Mouse (Mus musculus) CH12.LX (cell line): ENCODE measurements at regions not wholly inside any gene's neighbourhood (a gene's known extent, or its start where the extent isn't known, plus 50 kb on each side); places are given as distances from the start of the nearest gene placed in this dataset.

Source experiments
- DNase-seq: peaks from one replicate; pipeline ENCODE4 v3.0.0-alpha.2; 2013; ENCODE audit errors: extremely low read depth
- H3K27ac ChIP-seq: 2 replicates; pipeline ENCODE4 v1.5.1; 2012; ENCODE audit warnings: low read depth, mild to moderate bottlenecking, control low read depth, moderate library complexity; ENCODE audit not compliant: insufficient read depth
- H3K27me3 ChIP-seq: replicated peaks from 2 replicates; pipeline ENCODE3; 2012; ENCODE audit warnings: inconsistent platforms
- H3K36me3 ChIP-seq, 2 experiments: replicated peaks in 1 of 2; 2 replicates each; pipeline versions ENCODE3 to v1.6.1; 2012; ENCODE audit warnings: inconsistent platforms in 1 of 2, low read length in 1 of 2, mild to moderate bottlenecking in 1 of 2, mixed read lengths in 1 of 2, moderate library complexity in 1 of 2; ENCODE audit not compliant: control insufficient read depth in 1 of 2, insufficient read depth in 1 of 2
- H3K4me1 ChIP-seq, 2 experiments: 2 replicates each; pipeline ENCODE4 v1.6.1; 2012; ENCODE audit warnings: inconsistent platforms in 1 of 2, moderate library complexity in 1 of 2; ENCODE audit not compliant: insufficient read depth in 2 of 2, control insufficient read depth in 1 of 2
- H3K4me2 ChIP-seq: 2 replicates; pipeline ENCODE4 v1.6.1; 2012; ENCODE audit warnings: low read depth, mild to moderate bottlenecking, control low read depth; ENCODE audit not compliant: poor library complexity, insufficient read depth, severe bottlenecking
- H3K4me3 ChIP-seq, 3 experiments: fragments of 150-350 bp in 1 of 3; sonication (generic) in 1 of 3; replicated peaks in 1 of 3; 2 replicates each; pipeline versions ENCODE3 to v1.5.1; 2011 to 2012; ENCODE audit warnings: low read depth in 2 of 3, low read length in 2 of 3, mild to moderate bottlenecking in 2 of 3, moderate library complexity in 2 of 3, control low read depth in 1 of 3, improper control_type of control experiment in 1 of 3, inconsistent platforms in 1 of 3, mixed read lengths in 1 of 3; ENCODE audit not compliant: poor library complexity in 1 of 3
- H3K79me2 ChIP-seq: replicated peaks from 2 replicates; pipeline ENCODE4 v1.6.1; 2012; ENCODE audit warnings: mild to moderate bottlenecking, moderate library complexity; ENCODE audit not compliant: control insufficient read depth, poor library complexity, insufficient read depth, severe bottlenecking; ENCODE audit errors: extremely low read depth
- H3K9ac ChIP-seq: 2 replicates; pipeline ENCODE4 v1.6.1; 2012; ENCODE audit warnings: low read depth, mild to moderate bottlenecking, control low read depth, moderate library complexity; ENCODE audit not compliant: insufficient read depth
- H3K9me3 ChIP-seq: replicated peaks from 2 replicates; pipeline ENCODE3; 2012; ENCODE audit warnings: low read length, inconsistent platforms, mixed read lengths
- ELF1 ChIP-seq: IDR thresholded peaks from 2 replicates; pipeline ENCODE4 v1.6.1; 2014; ENCODE audit warnings: low read depth, mild to moderate bottlenecking, inconsistent platforms, low read length, improper control_type of control experiment
- dilution Hi-C: fragments of 300-500 bp; cut with MboI; formaldehyde crosslinking; loops from 2 replicates; pipeline ENCODE4 v1.14.3; 2020; ENCODE audit warnings: low sequenced_read_pairs; ENCODE audit not compliant: extremely low pct_unique_long_range_greater_than_20kb, extremely low pct_ligation_motif_present
- in situ Hi-C: fragments of 300-500 bp; cut with MboI; formaldehyde crosslinking; loops from 3 replicates; pipeline ENCODE4 v1.14.3; 2019; ENCODE audit warnings: low sequenced_read_pairs, low pct_ligation_motif_present, low pct_unique_long_range_greater_than_20kb, mixed read lengths

DNA sequence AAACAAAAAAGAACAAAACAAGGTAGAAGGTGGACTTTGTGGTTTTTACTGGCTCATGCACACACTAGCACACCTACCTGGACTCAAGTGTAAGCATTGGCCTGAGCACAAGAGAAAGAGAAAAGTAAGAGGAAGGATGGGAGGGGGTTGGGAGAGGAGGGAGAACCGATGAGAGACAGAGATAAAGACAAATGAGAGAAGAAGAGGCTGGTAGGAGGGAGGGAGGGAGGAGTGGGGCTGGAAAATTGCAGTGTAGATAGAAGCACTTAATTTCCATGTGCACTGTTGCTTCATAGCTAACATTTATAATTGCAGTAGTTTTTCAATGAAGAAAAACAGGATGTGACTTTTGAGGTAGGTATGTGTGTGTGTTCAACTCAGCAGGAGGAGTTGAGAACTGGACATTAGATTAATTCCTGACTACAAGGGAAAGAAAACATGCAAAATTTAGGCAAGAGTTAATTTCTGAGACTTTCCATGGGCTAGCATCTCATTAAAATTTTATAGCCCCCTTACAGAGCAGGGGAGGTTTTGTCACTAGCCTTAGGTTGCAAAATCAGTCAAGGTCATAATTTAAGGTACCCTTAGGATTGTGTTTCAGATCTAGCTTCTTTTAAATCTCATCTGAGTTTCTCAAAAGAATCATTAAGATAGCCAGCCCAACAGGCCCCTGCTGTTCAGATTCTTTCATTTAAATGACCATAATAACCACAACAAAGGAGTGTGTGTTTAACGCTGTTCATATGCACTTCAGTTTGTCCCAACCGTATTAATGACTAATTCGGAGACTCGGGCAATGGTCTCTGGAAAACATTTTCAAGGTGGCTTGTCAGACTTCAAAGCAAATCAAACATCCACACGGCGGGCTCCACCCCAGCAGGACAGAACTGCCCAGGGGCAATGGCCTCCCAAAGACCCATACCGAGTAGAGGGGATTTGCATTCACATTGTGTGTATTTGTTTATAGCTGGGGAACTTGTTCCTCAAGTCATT, 788.3 kb downstream of the Robo1 start:
- H3K79me2 ChIP-seq = no peaks in the 10 kb centered on the region
- H3K36me3 ChIP-seq = no peaks in the 10 kb centered on the region
- dilution Hi-C loops (no loop called here), in situ Hi-C loops (no loop called here)
- H3K9me3 ChIP-seq = peaks cover 84% of the 10 kb centered on the region
- TF ChIP-seq ELF1 = no peak
- no peak overlapping the region for H3K9ac ChIP-seq
- H3K4me1 ChIP-seq = no peaks in the 10 kb centered on the region
- no peaks in the 10 kb centered on the region for H3K27me3 ChIP-seq
- no peak overlapping the region for H3K4me3 ChIP-seq
- no peak for DNase-seq
- H3K27ac ChIP-seq = no peak overlapping the region
- H3K4me2 ChIP-seq = no peak overlapping the region
